Mouse (Mus musculus) midbrain, embryonic 10.5 days (tissue): ENCODE results near the gene Rbfox1. TPM values are rescaled to one million over a fixed set of nuclear protein-coding genes. Genes with fewer than 3 reads are reported as not detected.
A peak's percentile ranks its signal among the peaks of the same experiment; 100 is the strongest.

Source experiments
- DNase-seq: peaks from one replicate; pipeline ENCODE4 v3.0.0-alpha.2; 2017; ENCODE audit warnings: low spot score
- H3K27ac ChIP-seq: fragments of 300-500 bp; sonication (generic); replicated peaks from 2 replicates; pipeline ENCODE4 v1.5.1; 2016; ENCODE audit warnings: mild to moderate bottlenecking
- H3K27me3 ChIP-seq: fragments of 300-500 bp; sonication (generic); 2 replicates; pipeline ENCODE4 v1.6.1; 2016; ENCODE audit warnings: low read depth, mild to moderate bottlenecking; ENCODE audit not compliant: poor library complexity, severe bottlenecking
- H3K36me3 ChIP-seq: fragments of 300-500 bp; sonication (generic); 2 replicates; pipeline ENCODE4 v1.6.1; 2016; ENCODE audit warnings: mild to moderate bottlenecking, moderate library complexity
- H3K4me1 ChIP-seq: fragments of 300-500 bp; sonication (generic); 2 replicates; pipeline ENCODE4 v1.6.1; 2016
- H3K4me3 ChIP-seq: fragments of 300-500 bp; sonication (generic); 2 replicates; pipeline ENCODE4 v1.5.1; 2016; ENCODE audit warnings: mild to moderate bottlenecking, moderate library complexity
- H3K9me3 ChIP-seq: fragments of 300-500 bp; sonication (generic); replicated peaks from 2 replicates; pipeline ENCODE4 v1.6.1; 2016; ENCODE audit warnings: mild to moderate bottlenecking
- WGBS: fragments of 180-500 bp; shearing (Covaris S2); methylation state at CpG from one replicate; pipeline ENCODE4 v1.1.7; 2016; 5-methylcytosine and 5-hydroxymethylcytosine counted together
- polyA plus RNA-seq: library from polyadenylated mRNA; unstranded; fragments of >200 nt; fragmentation: Nextera tagmentation; extraction: Ambion mirVana; gene quantifications from 2 replicates; pipeline ENCODE4 v1.2.1, GENCODE M21; 2016

Rbfox1 gene
- polyA plus RNA-seq, 1 experiment from 2014 or later, result 2.5 TPM

GRCm38 (mm10) chr16:7407862-7408640 lies 1522.9 kb downstream of the Rbfox1 start:
- 44% methylated on average over 12 of the region's 12 CpGs for WGBS
- Histone ChIP-seq H3K27ac (no peak overlapping the region), H3K27me3 (peaks cover 13% of the 10 kb centered on the region; the same call in 1 of the 2 replicates), H3K36me3 (no peaks in the 10 kb centered on the region), H3K4me3 (no peak overlapping the region), H3K4me1 (peaks cover 31% of the 10 kb centered on the region), H3K9me3 (no peaks in the 10 kb centered on the region)
- DNase-seq, result no peak

DNA sequence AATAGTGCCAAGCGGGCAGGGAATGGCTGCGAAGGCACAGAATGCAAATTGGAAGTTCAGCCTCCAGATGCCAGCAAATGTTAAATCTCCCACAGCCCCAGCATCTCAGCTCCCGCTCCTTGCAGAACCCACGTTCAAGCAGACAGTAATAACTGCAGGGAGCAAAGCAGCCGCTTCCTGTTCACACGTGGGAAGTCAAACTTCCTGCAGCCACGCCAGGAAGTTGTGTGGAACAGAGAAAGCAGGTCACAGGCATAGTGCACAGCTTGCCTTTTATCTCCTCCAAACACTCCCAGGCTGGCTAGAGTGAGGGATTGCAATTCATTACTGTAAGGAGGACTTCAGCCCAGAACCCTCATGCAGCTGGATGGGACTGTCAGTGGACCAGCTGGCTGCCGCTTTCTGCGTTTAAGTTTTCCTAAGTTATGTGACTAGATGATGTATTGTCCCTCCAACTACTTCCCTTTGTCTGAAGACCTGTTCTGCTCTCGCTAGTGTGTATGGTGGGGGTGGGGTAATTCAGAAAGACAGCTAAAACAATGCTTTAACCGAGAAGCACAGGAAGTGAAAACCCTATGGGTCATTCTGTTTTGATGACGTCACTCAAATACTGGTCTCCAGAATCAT lies 1534.6 kb downstream of the Rbfox1 start:
- Histone ChIP-seq H3K4me3 (no peak overlapping the region), H3K27me3 (no peaks in the 10 kb centered on the region), H3K9me3 (no peaks in the 10 kb centered on the region), H3K27ac (no peak overlapping the region), H3K4me1 (peaks cover 8% of the 10 kb centered on the region; the same call in 1 of the 2 replicates), H3K36me3 (no peaks in the 10 kb centered on the region)
- DNase-seq, result peak; percentile 14
- WGBS, result 49% methylated on average over 12 of the region's 12 CpGs

- H3K4me1 ChIP-seq, result no peaks in the 10 kb centered on the region
- WGBS, result 92% methylated on average over 3 of the region's 3 CpGs
Measured at GRCm38 (mm10) chr16:7425386-7426089, 1540.4 kb downstream of the Rbfox1 start.

DNA sequence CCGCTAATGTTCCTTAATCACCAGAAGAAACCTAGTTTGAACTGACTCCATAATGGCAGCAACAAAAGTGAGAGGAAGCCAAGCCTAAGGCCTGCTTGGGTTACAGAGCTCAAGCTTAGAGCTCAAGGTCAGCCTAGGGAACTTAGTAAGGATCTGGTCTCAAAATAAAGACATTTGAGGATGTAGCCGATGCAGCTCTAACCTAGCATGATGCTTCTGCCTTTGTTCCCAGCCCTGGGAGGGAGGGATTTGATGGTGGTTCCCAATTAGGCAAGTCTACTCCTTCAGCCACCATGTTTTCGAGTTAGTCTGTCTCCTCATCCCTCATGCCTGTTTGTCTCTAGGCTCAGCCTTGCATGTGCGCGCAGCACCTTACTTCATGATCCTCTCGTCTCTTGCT lies 1548.1 kb downstream of the Rbfox1 start:
- WGBS, result 93% methylated on average over 6 of the region's 6 CpGs
- Histone ChIP-seq H3K27ac (no peak overlapping the region), H3K36me3 (no peaks in the 10 kb centered on the region), H3K4me1 (no peaks in the 10 kb centered on the region), H3K4me3 (no peak overlapping the region), H3K9me3 (no peaks in the 10 kb centered on the region), H3K27me3 (no peaks in the 10 kb centered on the region)
- DNase-seq, result no peak

More at GRCm38 (mm10) chr16:7425386-7426089, 1540.4 kb downstream of the Rbfox1 start:
- Histone ChIP-seq H3K36me3 (no peaks in the 10 kb centered on the region), H3K27ac (no peak overlapping the region), H3K4me3 (no peak overlapping the region), H3K27me3 (no peaks in the 10 kb centered on the region), H3K9me3 (no peaks in the 10 kb centered on the region)
- no peak for DNase-seq

DNA sequence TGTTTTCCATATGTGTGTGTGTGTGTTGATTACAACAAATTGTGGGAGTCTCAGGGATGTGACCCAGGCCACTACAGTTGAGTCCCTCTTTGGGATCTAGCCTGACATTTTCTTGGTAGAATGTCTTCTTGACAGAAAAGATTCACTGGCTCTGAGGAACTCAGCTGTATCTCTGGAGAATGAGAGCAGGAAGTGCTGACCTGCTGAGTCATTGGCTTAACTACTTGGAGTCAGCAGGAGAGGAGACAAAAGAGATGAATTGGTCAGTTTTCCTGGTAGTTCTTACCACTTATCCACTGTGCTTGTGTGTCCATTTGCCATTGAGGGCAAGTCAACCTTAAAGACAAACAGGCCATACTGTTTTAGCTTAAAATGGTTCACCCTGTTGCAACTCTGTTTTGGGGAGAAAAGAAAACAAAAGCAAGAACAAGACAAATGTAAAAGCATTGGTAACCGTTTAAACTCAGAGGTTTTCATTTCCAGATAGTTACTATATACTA lies 1561.7 kb downstream of the Rbfox1 start:
- Histone ChIP-seq H3K4me1 (peaks cover 11% of the 10 kb centered on the region; the same call in 1 of the 2 replicates), H3K27me3 (no peaks in the 10 kb centered on the region), H3K27ac (no peak overlapping the region), H3K4me3 (no peak overlapping the region), H3K36me3 (no peaks in the 10 kb centered on the region), H3K9me3 (no peaks in the 10 kb centered on the region)
- no peak for DNase-seq
- WGBS, result 75% methylated on average over 1 of the region's 1 CpGs

DNA sequence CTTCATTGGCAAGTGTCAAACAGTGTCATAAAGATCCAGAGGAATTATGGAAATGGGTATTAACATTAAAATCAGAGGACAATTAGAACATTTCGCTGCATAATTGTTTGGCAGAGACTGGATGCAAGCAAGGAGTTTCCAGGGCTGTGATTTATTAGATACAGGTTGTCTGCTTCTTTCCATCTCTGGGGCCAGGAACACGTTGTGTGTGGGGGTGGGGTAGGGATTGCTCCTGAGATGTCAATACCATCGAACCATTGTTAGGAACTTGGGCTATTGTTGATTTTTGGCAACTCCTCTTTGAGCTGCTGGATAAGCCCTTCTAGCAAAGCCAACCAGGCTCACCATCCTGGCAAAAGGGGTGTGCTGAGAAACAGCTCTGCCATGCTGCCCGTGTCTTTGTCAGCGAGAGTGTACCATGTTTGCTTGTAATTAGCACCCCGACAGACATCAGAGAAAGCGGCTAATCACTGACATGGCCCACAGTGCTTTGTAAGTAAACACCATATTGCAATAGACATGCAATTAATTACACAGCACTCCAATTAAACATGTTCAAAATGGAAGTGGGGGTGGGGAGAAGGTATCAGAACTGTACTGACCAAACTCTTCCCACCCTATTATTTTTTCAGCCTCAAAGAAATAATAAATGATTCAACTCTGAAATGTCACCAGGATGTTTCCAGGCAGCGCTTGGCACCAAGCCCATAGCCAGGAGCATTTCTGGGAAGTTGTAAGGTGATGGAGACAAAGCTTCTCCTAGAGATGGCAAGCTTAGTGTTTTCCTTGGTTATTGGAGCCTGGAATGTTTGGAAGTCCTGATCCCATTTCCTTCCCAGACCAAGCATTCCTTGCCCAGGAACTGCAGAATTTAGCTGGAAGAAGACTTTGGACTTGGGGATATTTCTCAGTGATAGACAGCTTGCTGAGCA lies 1562.8 kb downstream of the Rbfox1 start:
- no peaks in the 10 kb centered on the region for H3K27me3 ChIP-seq
- no peak overlapping the region for H3K4me3 ChIP-seq
- H3K36me3 ChIP-seq, result no peaks in the 10 kb centered on the region
- 67% methylated on average over 8 of the region's 8 CpGs for WGBS
- no peak for DNase-seq
- no peak overlapping the region for H3K27ac ChIP-seq
- no peaks in the 10 kb centered on the region for H3K9me3 ChIP-seq
- peaks cover 11% of the 10 kb centered on the region; the same call in 1 of the 2 replicates for H3K4me1 ChIP-seq

DNA sequence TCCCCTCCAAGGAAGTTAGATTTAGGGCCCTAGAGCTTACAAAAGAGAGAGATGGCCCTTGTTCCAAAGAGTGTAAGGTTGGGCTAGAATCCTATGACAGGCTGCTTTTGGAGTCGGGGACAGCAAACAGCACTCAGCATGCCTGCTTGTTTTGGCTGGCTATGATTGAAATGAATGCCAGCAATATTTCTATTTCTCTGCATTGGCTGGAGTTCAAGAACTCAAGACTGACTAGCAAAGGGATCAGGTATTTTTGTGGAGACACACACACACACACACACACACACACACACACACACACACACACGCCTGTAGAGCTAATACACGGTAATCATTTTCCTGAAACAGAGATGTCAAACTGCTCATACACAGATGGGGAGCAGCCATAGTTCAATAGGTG lies 1566.0 kb downstream of the Rbfox1 start:
- Histone ChIP-seq H3K27ac (no peak overlapping the region), H3K4me3 (no peak overlapping the region), H3K9me3 (no peaks in the 10 kb centered on the region), H3K27me3 (no peaks in the 10 kb centered on the region), H3K4me1 (peaks cover 11% of the 10 kb centered on the region; the same call in 1 of the 2 replicates), H3K36me3 (no peaks in the 10 kb centered on the region)
- 94% methylated on average over 3 of the region's 3 CpGs for WGBS
- no peak for DNase-seq

DNA sequence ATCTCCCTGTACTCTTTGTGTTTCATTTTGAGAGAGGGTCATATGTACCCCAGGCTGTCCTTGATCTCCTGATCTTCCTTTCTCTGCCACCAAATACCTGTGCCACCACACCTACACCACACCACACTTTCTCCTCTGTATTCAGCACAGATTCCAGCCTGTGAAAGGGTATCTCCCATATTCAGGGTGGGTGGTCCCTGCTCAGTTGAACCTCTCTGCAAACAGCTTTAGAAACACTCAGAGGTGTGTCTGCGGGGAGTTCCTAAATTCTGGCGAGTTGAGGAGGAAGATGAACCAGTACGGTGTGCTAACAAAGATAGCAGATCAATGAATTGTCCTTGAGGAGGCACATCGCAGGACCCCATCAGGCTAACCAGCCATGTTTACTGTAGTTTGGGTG lies 1572.4 kb downstream of the Rbfox1 start:
- no peaks in the 10 kb centered on the region for H3K36me3 ChIP-seq
- peaks cover 10% of the 10 kb centered on the region for H3K4me1 ChIP-seq
- no peaks in the 10 kb centered on the region for H3K9me3 ChIP-seq
- DNase-seq, result no peak
- 65% methylated on average over 4 of the region's 4 CpGs for WGBS
- H3K27me3 ChIP-seq, result no peaks in the 10 kb centered on the region; the same call in 1 of the 2 replicates
- H3K4me3 ChIP-seq, result no peak overlapping the region
- H3K27ac ChIP-seq, result no peak overlapping the region
